Mouse (Mus musculus): ENCODE measurements around the gene Gm21973.

Gm21973 gene

GRCm38 (mm10) chr15:10400415-10400814 is 75.2 kb downstream of the Gm21973 start:
- no peak for DNase-seq

- no peak for DNase-seq
These were observed 84.7 kb downstream of the Gm21973 start for GRCm38 (mm10) chr15:10409842-10410241.

DNA sequence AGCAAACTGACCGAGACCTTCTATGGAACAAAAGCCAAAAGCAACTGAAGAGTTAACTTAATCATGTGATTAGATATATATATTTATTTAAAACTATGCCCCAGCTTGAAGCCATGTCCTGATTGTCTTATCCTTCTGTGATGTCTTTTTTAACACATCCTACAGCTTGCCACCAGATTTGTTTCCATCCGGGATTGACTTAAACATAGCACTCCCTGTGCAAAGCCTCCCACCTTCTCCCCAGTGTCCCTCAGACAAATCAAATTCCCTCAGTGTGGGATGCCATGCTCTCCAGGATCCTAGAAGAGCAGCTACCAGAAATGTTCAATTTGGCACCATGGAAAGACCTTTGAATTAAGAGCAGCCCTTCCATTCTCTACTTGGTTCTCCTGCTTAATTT is 85.7 kb downstream of the Gm21973 start:
- no peak for DNase-seq

DNA sequence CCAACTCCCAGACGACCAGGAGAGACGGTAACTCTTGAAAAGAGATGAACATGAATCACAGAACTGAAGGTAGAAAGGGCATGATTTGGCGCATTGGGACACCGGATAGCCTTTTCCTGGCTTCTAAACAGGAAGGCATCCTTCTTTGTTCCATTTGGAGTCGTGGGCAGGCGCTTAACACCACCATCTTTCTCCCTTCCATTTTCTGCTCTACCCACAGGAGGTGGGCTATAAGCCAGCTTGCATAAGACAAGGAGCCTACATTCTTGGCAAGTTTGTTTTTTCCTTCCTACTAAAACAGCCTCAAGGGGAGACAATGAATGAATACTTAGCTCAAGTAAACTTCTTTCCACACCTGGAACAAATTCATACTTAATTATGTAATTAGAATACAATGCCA is 88.5 kb downstream of the Gm21973 start:
- no peak for DNase-seq

- DNase-seq = no peak
These were observed 96.1 kb downstream of the Gm21973 start for GRCm38 (mm10) chr15:10421138-10421784.

- no peak for DNase-seq
These were observed 96.6 kb downstream of the Gm21973 start for GRCm38 (mm10) chr15:10421785-10422144.
